Mouse (Mus musculus) lung, adult 2 months (tissue): ENCODE data around the gene P2ry10.

Experiments used
- CTCF ChIP-seq: fragments of 200-500 bp; IDR thresholded peaks from 2 replicates; pipeline ENCODE4 v1.5.1; 2011; ENCODE audit warnings: mild to moderate bottlenecking, low read length, control low read depth; ENCODE audit not compliant: insufficient read depth
- POLR2A ChIP-seq: fragments of 200-500 bp; IDR thresholded peaks from 2 replicates; pipeline ENCODE4 v1.6.1; 2011; ENCODE audit warnings: low read depth, mild to moderate bottlenecking, control low read depth, low read length, borderline replicate concordance; ENCODE audit errors: extremely low read depth

DNA sequence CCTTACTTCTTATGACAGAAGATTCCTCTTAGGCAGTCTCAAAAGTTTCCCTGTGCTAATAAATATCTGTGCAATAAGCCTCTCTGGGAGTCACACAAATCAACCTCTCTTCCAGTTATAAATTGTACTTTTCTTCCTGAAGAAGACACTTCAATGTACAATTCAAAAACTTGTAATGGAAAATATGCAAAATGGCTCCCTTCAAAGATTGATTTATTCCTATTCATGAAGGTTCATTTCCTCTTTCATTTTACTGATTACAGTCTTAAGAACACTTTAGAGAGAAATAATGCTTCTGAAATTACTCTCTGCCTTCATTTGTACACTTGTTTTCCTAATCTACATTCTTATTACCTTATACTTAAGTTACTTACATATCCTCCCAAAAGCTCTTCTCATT is 4.0 kb upstream of the P2ry10 start:
- no peak for TF ChIP-seq CTCF
- TF ChIP-seq POLR2A, result no peak
